Mouse (Mus musculus) brain, embryonic 14.5 days (tissue): ENCODE data around the gene Scfd2.

Experiments
- CTCF ChIP-seq: fragments of 200-500 bp; IDR thresholded peaks from 2 replicates; pipeline ENCODE4 v1.5.1; 2012; ENCODE audit warnings: inconsistent platforms, mild to moderate bottlenecking, moderate library complexity, borderline replicate concordance; ENCODE audit not compliant: insufficient read depth, insufficient read length; ENCODE audit errors: extremely low read depth
- POLR2A ChIP-seq: fragments of 200-500 bp; IDR thresholded peaks from 2 replicates; pipeline ENCODE4 v1.6.1; 2012; ENCODE audit warnings: mild to moderate bottlenecking, inconsistent platforms, borderline replicate concordance; ENCODE audit not compliant: poor library complexity, insufficient read depth, insufficient read length, severe bottlenecking; ENCODE audit errors: extremely low read depth

GRCm38 (mm10) chr5:74571767-74572166 is 40.2 kb upstream of the Scfd2 start:
- no peak for TF ChIP-seq POLR2A
- no peak for TF ChIP-seq CTCF
